Mouse (Mus musculus): Measurements from ENCODE around the gene Casp1.
A peak's percentile ranks its signal among the peaks of the same experiment; 100 is the strongest.

Casp1 gene

GRCm38 (mm10) chr9:5298329-5299131 lies at the start of gene Casp1:
TSS of gene Casp1 (plus strand) at chr9:5298517.
- no peak for DNase-seq (ENCODE audit: low read depth)

- DNase-seq (ENCODE audit: low read depth): peak; percentile 43
These were observed 34.3 kb upstream of the Casp1 start for GRCm38 (mm10) chr9:5263951-5264475.

- no peak for DNase-seq (ENCODE audit: low read depth)
These were observed 28.0 kb upstream of the Casp1 start for GRCm38 (mm10) chr9:5270274-5270673.

- no peak for DNase-seq (ENCODE audit: low read depth)
These were observed 27.4 kb upstream of the Casp1 start for GRCm38 (mm10) chr9:5270884-5271283.

- no peak for DNase-seq (ENCODE audit: low read depth)
These were observed 26.9 kb upstream of the Casp1 start for GRCm38 (mm10) chr9:5271334-5271845.

- DNase-seq (ENCODE audit: low read depth): no peak
These were observed 12.2 kb upstream of the Casp1 start for GRCm38 (mm10) chr9:5286071-5286470.

GRCm38 (mm10) chr9:5286597-5286996 lies 11.7 kb upstream of the Casp1 start:
- no peak for DNase-seq (ENCODE audit: low read depth)

- DNase-seq (ENCODE audit: low read depth): no peak
These were observed 1.7 kb upstream of the Casp1 start for GRCm38 (mm10) chr9:5296354-5297237.

- DNase-seq (ENCODE audit: low read depth): no peak
These were observed 740 bp downstream of the Casp1 start for GRCm38 (mm10) chr9:5299132-5299381.

GRCm38 (mm10) chr9:5308561-5308960 lies 10.2 kb downstream of the Casp1 start, which contains the start of gene Casp4:
TSS of gene Casp4 (plus strand) at chr9:5308828.
- DNase-seq (ENCODE audit: low read depth): peak; percentile 28

GRCm38 (mm10) chr9:5310112-5310511 lies 11.8 kb downstream of the Casp1 start:
- DNase-seq (ENCODE audit: low read depth): no peak

- DNase-seq (ENCODE audit: low read depth): no peak
These were observed 13.1 kb downstream of the Casp1 start for GRCm38 (mm10) chr9:5311435-5311834.

GRCm38 (mm10) chr9:5328204-5328603 lies 29.9 kb downstream of the Casp1 start:
- DNase-seq (ENCODE audit: low read depth): no peak

GRCm38 (mm10) chr9:5332441-5332840 lies 34.1 kb downstream of the Casp1 start:
- no peak for DNase-seq (ENCODE audit: low read depth)

- no peak for DNase-seq (ENCODE audit: low read depth)
These were observed 35.1 kb downstream of the Casp1 start for GRCm38 (mm10) chr9:5333422-5333821.

- DNase-seq (ENCODE audit: low read depth): no peak
These were observed 44.8 kb downstream of the Casp1 start for GRCm38 (mm10) chr9:5343092-5343491.

- no peak for DNase-seq (ENCODE audit: low read depth)
These were observed 45.8 kb downstream of the Casp1 start for GRCm38 (mm10) chr9:5344090-5344489.

- DNase-seq (ENCODE audit: low read depth): peak; percentile 75
These were observed 47.1 kb downstream of the Casp1 start, which contains the start of gene Casp12 for GRCm38 (mm10) chr9:5345291-5345898. TSS of gene Casp12 (plus strand) at chr9:5345430.

- no peak for DNase-seq (ENCODE audit: low read depth)
These were observed 49.1 kb downstream of the Casp1 start for GRCm38 (mm10) chr9:5347381-5347780.

- DNase-seq (ENCODE audit: low read depth): no peak
These were observed 55.4 kb downstream of the Casp1 start for GRCm38 (mm10) chr9:5353673-5354072.

GRCm38 (mm10) chr9:5356801-5357200 lies 58.5 kb downstream of the Casp1 start:
- peak; percentile 18 for DNase-seq (ENCODE audit: low read depth)

Data from fibroblast of lung, adult 2 months (primary cell).